ENCODE assay signal across 8 mouse cellular contexts in the genomic region with DNA sequence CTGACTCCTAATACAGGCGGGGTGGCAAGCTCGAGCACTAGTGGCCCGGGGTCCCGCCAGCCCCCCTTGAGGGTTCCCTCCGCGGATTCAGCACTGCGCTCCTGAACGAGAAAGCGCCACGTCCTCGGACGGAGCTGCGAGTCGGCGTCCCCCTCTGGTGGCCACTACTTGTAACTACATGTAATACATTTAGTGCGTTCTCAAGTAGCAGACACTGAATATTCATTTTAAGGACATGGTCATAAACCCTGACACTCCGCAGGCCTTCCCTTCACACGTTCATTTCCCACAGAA. TPM values are rescaled to one million over a fixed set of nuclear protein-coding genes. Genes with fewer than 3 reads are reported as not detected.
DNase-seq lines count a peak whose midpoint lies in the region; ATAC-seq and TF ChIP-seq lines count a peak whose summit lies in the region.

No protein-coding gene starts in this region.

- H3K79me2 ChIP-seq in liver, adult 2 months (ENCODE audit: control insufficient read depth, insufficient read depth, low read length), result no peaks in the 10 kb centered on the region

- no peaks in the 10 kb centered on the region for H3K36me3 ChIP-seq in liver, adult 2 months (ENCODE audit: control insufficient read depth, insufficient read depth, low read length)
- H3K36me3 ChIP-seq in stomach, embryonic 14.5 days (ENCODE audit: control insufficient read depth, insufficient read depth, low read length), result no peaks in the 10 kb centered on the region

- peaks cover 4% of the 10 kb centered on the region; the same call in 1 of the 2 replicates for H3K4me1 ChIP-seq in liver, adult 2 months (ENCODE audit: control insufficient read depth, insufficient read depth, low read length)
- H3K4me1 ChIP-seq in stomach, embryonic 14.5 days (ENCODE audit: control insufficient read depth, insufficient read depth, low read length), result no peaks in the 10 kb centered on the region

- H3K27me3 ChIP-seq in liver, adult 2 months (ENCODE audit: control insufficient read depth, insufficient read depth, low read length), result no peaks in the 10 kb centered on the region
- H3K27me3 ChIP-seq in stomach, embryonic 14.5 days (ENCODE audit: control insufficient read depth, insufficient read depth, low read length), result no peaks in the 10 kb centered on the region

- WGBS in liver, adult 2 months, result 1% methylated on average over 18 of the region's 18 CpGs
- under 1% methylated on average over 18 of the region's 18 CpGs for WGBS in stomach, embryonic 14.5 days

- H3K4me3 ChIP-seq in liver, adult 2 months (ENCODE audit: insufficient read depth, low read depth, low read length), result no peak overlapping the region
- H3K4me3 ChIP-seq in stomach, embryonic 14.5 days (ENCODE audit: low read depth, low read length), result peak overlapping the region; percentile 14; the same call in 1 of the 2 replicates

- H3K9me3 ChIP-seq in stomach, embryonic 14.5 days (ENCODE audit: control insufficient read depth, low read depth, low read length), result no peaks in the 10 kb centered on the region

- H3K27ac ChIP-seq in liver, adult 2 months (replicated peaks; ENCODE audit: insufficient read depth, low read depth, low read length), result no peak overlapping the region
- no peak overlapping the region for H3K27ac ChIP-seq in stomach, embryonic 14.5 days (ENCODE audit: low read length)

- TF ChIP-seq POLR2A in liver, adult 2 months (IDR thresholded peaks at IDR 0.05; ENCODE audit: extremely low read depth, insufficient read depth, low read length), result no peak

- H3K4me2 ChIP-seq in stomach, embryonic 14.5 days (replicated peaks; ENCODE audit: low read depth, low read length), result peak overlapping the region; percentile 41

- ATAC-seq in monocyte, adult 5-6 weeks (replicated peaks; ENCODE audit: insufficient number of reproducible peaks, low FRiP score, low TSS enrichment, poor library complexity, severe bottlenecking), result peak; percentile 86
- ATAC-seq in stomach, embryonic 14.5 days (ENCODE audit: insufficient number of reproducible peaks, insufficient read depth, low FRiP score, low read depth), result peak; percentile 38; the same call in 1 of the 2 replicates

- DNase-seq in urinary bladder, postnatal 14 days (ENCODE audit: low spot score), result peak; percentile 69
- DNase-seq in urinary bladder, postnatal 10 days (ENCODE audit: low spot score), result no peak
- DNase-seq in embryo, embryonic 10.5 days (ENCODE audit: low spot score), result peak; percentile 85
- peak; percentile 94 for DNase-seq in heart, adult 11 months
- DNase-seq in kidney, adult 11 months, result peak; percentile 33
- DNase-seq in liver, adult 2 months (ENCODE audit: extremely low read depth, low read depth, low spot score), result peak; percentile 39

- H3K9ac ChIP-seq in liver, adult 2 months (ENCODE audit: low read depth, low read length), result no peak overlapping the region
- H3K9ac ChIP-seq in stomach, embryonic 14.5 days (replicated peaks; ENCODE audit: low read depth, low read length), result no peak overlapping the region

- TF ChIP-seq CTCF in liver, adult 2 months (IDR thresholded peaks at IDR 0.05; ENCODE audit: low read depth, low read length), result peak; percentile 96

RNA-seq across cellular contexts. Expression of gene Nags, which starts 6.9 kb away (rescaled TPM):
- total RNA-seq in liver, adult 2 months (2014; rRNA removed), result 58.6 and 81.5 TPM in 2 replicates
- 135 and 155 TPM in 2 replicates for polyA plus RNA-seq in liver, adult 2 months (2012; rRNA removed)
- not detected in 3 replicates for total RNA-seq in monocyte, adult 5-6 weeks (2017)
- not detected in 2 replicates for polyA plus RNA-seq in stomach, embryonic 14.5 days (2014; fragmentation: Nextera tagmentation; extraction: Ambion mirVana)

RNA-seq across cellular contexts. Expression of gene Tmem101, which starts 17.8 kb away (rescaled TPM):
- total RNA-seq in liver, adult 2 months (2014; rRNA removed), result 4.2 and 7.7 TPM in 2 replicates
- polyA plus RNA-seq in liver, adult 2 months (2012; rRNA removed), result 9.2 and 13.5 TPM in 2 replicates
- 3.1 to 9.5 TPM (median 5.5 TPM) in 3 replicates for total RNA-seq in monocyte, adult 5-6 weeks (2017)
- polyA plus RNA-seq in stomach, embryonic 14.5 days (2014; fragmentation: Nextera tagmentation; extraction: Ambion mirVana), result 23.0 and 24.8 TPM in 2 replicates

RNA-seq across cellular contexts. Expression of gene Pyy, which starts 30.8 kb away (rescaled TPM):
- total RNA-seq in liver, adult 2 months (2014; rRNA removed), result not detected in 2 replicates
- polyA plus RNA-seq in liver, adult 2 months (2012; rRNA removed), result 0.35 TPM in 1 of 2 replicates, not detected in the other
- total RNA-seq in monocyte, adult 5-6 weeks (2017), result not detected in 3 replicates
- 5.2 and 11.2 TPM in 2 replicates for polyA plus RNA-seq in stomach, embryonic 14.5 days (2014; fragmentation: Nextera tagmentation; extraction: Ambion mirVana)

RNA-seq across cellular contexts. Expression of gene Ppy, which starts 37.3 kb away (rescaled TPM):
- not detected in 2 replicates for total RNA-seq in liver, adult 2 months (2014; rRNA removed)
- polyA plus RNA-seq in liver, adult 2 months (2012; rRNA removed), result not detected in 2 replicates
- total RNA-seq in monocyte, adult 5-6 weeks (2017), result not detected in 3 replicates
- polyA plus RNA-seq in stomach, embryonic 14.5 days (2014; fragmentation: Nextera tagmentation; extraction: Ambion mirVana), result not detected in 2 replicates

RNA-seq across cellular contexts. Expression of gene Lsm12, which starts 46.7 kb away (rescaled TPM):
- 11.4 and 14.1 TPM in 2 replicates for total RNA-seq in liver, adult 2 months (2014; rRNA removed)
- polyA plus RNA-seq in liver, adult 2 months (2012; rRNA removed), result 24.3 and 24.5 TPM in 2 replicates
- 26.7 to 93.0 TPM (median 26.9 TPM) in 3 replicates for total RNA-seq in monocyte, adult 5-6 weeks (2017)
- polyA plus RNA-seq in stomach, embryonic 14.5 days (2014; fragmentation: Nextera tagmentation; extraction: Ambion mirVana), result 88.2 and 88.5 TPM in 2 replicates

Comparison
In these comparisons a context has a peak if more than half of its experiments do, and no peak if none do; other contexts are left out.
1. RNA of gene Nags, which starts 6.9 kb away (total RNA-seq): 58.6 to 81.5 TPM in liver, adult 2 months; not detected in monocyte, adult 5-6 weeks; every median in the first group is over 10 times any median in the second.